Mouse (Mus musculus) liver, adult 2 months (tissue): ENCODE measurements at regions not wholly inside any gene's neighbourhood (a gene's known extent, or its start where the extent isn't known, plus 50 kb on each side); places are given as distances from the start of the nearest gene placed in this dataset.

Experiments
- CTCF ChIP-seq: fragments of 200-500 bp; IDR thresholded peaks from 2 replicates; pipeline ENCODE4 v1.5.1; 2011; ENCODE audit warnings: low read depth, low read length, control low read depth
- POLR2A ChIP-seq: fragments of 200-500 bp; IDR thresholded peaks from 2 replicates; pipeline ENCODE4 v1.6.1; 2011; ENCODE audit warnings: low read length, control low read depth; ENCODE audit not compliant: insufficient read depth; ENCODE audit errors: extremely low read depth

DNA sequence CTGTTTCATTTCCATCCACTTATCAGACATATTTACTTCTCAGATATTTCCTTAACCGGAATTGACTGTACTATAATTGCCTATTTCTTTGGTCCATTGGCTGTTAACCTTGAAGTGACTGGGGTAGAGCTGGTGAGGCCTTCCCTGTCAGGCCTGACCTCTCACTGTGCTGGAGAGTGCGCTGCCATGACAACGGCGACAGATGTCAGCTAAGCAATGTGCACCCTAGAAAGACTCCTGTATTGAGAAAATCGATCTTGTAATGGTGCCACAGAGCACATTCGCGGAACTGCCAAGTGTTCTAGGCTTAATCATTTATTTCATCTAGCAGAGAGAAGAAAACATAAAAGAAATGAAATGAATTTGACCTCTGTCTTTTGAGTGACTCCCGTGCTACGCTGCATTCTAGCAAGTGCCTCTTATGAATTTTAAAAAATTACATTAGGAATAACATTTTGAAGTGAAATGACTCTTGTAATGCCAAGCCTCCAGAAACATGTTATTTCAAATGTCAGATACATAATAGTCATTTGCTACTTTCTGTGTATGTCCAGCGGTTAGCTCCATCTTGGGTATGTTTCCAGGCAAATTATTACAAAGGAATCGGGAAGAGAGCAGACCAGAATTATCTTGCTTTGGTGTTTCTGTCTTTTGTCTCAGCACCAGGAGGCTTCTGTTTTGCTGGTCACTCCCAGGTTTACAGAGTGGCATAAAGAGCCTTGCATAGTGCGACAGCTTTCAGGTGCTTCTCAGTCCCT lies 133.4 kb downstream of the Snx10 start:
- TF ChIP-seq CTCF: no peak
- no peak for TF ChIP-seq POLR2A
